Mouse (Mus musculus): ENCODE data around the gene Srsf1.

- TF ChIP-seq POLR2A (IDR thresholded peaks at IDR 0.05; ENCODE audit: insufficient read depth, low read length), result no peak
- TF ChIP-seq CTCF (IDR thresholded peaks at IDR 0.05; ENCODE audit: low read depth, low read length), result no peak
- no peak for TF ChIP-seq EP300 (IDR thresholded peaks at IDR 0.05; ENCODE audit: insufficient read depth, low read depth, low read length)
Observed at GRCm38 (mm10) chr11:88067191-88067585, 20.0 kb downstream of the Srsf1 start.

Measured in ES-Bruce4 (cell line).